Mouse (Mus musculus) fat pad, adult 2 months (tissue): ENCODE results near the gene Pramel5.
"Not testable (repeated sequence)": the region's sequence is repeated elsewhere in the genome, so short reads cannot be mapped to it uniquely, and the experiment has no call there.

Source experiments
- DNase-seq: peaks from one replicate; pipeline ENCODE4 v3.0.0-alpha.2; 2011; ENCODE audit warnings: low read depth, low spot score; ENCODE audit errors: extremely low read depth

Gene Pramel5

GRCm38 (mm10) chr4:144280388-144280787, at the start of gene Pramel5:
Gene Pramel5 (minus strand): TSS chr4:144280488.
- not testable (repeated sequence) for DNase-seq

GRCm38 (mm10) chr4:144329949-144330348, 49.7 kb upstream of the Pramel5 start, which contains the start of gene Gm13128:
Gene Gm13128 (plus strand): TSS chr4:144330249.
- DNase-seq: not testable (repeated sequence)

- not testable (repeated sequence) for DNase-seq
These were observed 32.6 kb upstream of the Pramel5 start for GRCm38 (mm10) chr4:144312666-144313460.

- not testable (repeated sequence) for DNase-seq
These were observed 19.1 kb upstream of the Pramel5 start for GRCm38 (mm10) chr4:144299414-144299813.

GRCm38 (mm10) chr4:144254768-144255167, 25.5 kb downstream of the Pramel5 start:
- DNase-seq: not testable (repeated sequence)
